Mouse (Mus musculus) spleen, embryonic (tissue): ENCODE data around the gene Iqcn.

Experiments
- CTCF ChIA-PET: fragments of 350-600 bp; sonication (Branson Sonifier 250); formaldehyde crosslinking; loops from one replicate; lab custom pipeline; 2022; lab: Charles Lee

Gene Iqcn

GRCm38 (mm10) chr8:70724216-70724615 lies 21.0 kb downstream of the Iqcn start:
- CTCF ChIA-PET, result no interaction called here

GRCm38 (mm10) chr8:70725792-70726447 lies 22.7 kb downstream of the Iqcn start:
- CTCF ChIA-PET, result no interaction called here

GRCm38 (mm10) chr8:70726721-70727120 lies 23.5 kb downstream of the Iqcn start:
- CTCF ChIA-PET, result interaction anchor here (0.6 kb wide), 3 partner anchors 11 to 177 kb away, joined by 3 to 4 read pairs (median 4); no protein-coding TSS in a partner anchor

GRCm38 (mm10) chr8:70729808-70730475 lies 26.7 kb downstream of the Iqcn start:
- CTCF ChIA-PET, result interaction anchor here (0.8 to 1.1 kb wide), 3 partner anchors 14 to 37 kb away, joined by 3 read pairs; no protein-coding TSS in a partner anchor

- CTCF ChIA-PET, result interaction anchor here (0.7 to 1.0 kb wide), 2 partner anchors 13 to 114 kb away, joined by 3 to 17 read pairs; no protein-coding TSS in a partner anchor
Measured at GRCm38 (mm10) chr8:70730956-70731355, 27.7 kb downstream of the Iqcn start.

GRCm38 (mm10) chr8:70737705-70738104 lies 34.4 kb downstream of the Iqcn start:
- CTCF ChIA-PET, result no interaction called here

GRCm38 (mm10) chr8:70738211-70738610 lies 35.0 kb downstream of the Iqcn start:
- CTCF ChIA-PET, result no interaction called here

- CTCF ChIA-PET, result no interaction called here
Measured at GRCm38 (mm10) chr8:70741661-70742060, 38.4 kb downstream of the Iqcn start.

- CTCF ChIA-PET, result interaction anchor here (1.9 kb wide), 1 partner anchor 10 kb away, joined by 4 read pairs; no protein-coding TSS in a partner anchor
Measured at GRCm38 (mm10) chr8:70742176-70742575, 38.9 kb downstream of the Iqcn start.

GRCm38 (mm10) chr8:70742981-70743655 lies 39.9 kb downstream of the Iqcn start:
- CTCF ChIA-PET, result interaction anchor here (1.9 kb wide), 1 partner anchor 11 kb away, joined by 4 read pairs; no protein-coding TSS in a partner anchor

- CTCF ChIA-PET, result interaction anchor here (0.6 to 1.9 kb wide), 3 partner anchors 12 to 79 kb away, joined by 3 to 5 read pairs (median 4); no protein-coding TSS in a partner anchor
Measured at GRCm38 (mm10) chr8:70743656-70744590, 40.7 kb downstream of the Iqcn start.

- CTCF ChIA-PET, result interaction anchor here (0.6 to 1.1 kb wide), 2 partner anchors 14 to 561 kb away, joined by 3 to 9 read pairs; no protein-coding TSS in a partner anchor
Measured at GRCm38 (mm10) chr8:70744806-70745205, 41.5 kb downstream of the Iqcn start.

- CTCF ChIA-PET, result interaction anchor here (0.6 kb wide), 1 partner anchor 44 kb away, joined by 5 read pairs; no protein-coding TSS in a partner anchor
Measured at GRCm38 (mm10) chr8:70745691-70746220, 42.5 kb downstream of the Iqcn start.

- CTCF ChIA-PET, result no interaction called here
Measured at GRCm38 (mm10) chr8:70746676-70747075, 43.4 kb downstream of the Iqcn start.

GRCm38 (mm10) chr8:70747211-70747890 lies 44.1 kb downstream of the Iqcn start:
- CTCF ChIA-PET, result no interaction called here

GRCm38 (mm10) chr8:70748246-70749096 lies 45.2 kb downstream of the Iqcn start:
- CTCF ChIA-PET, result interaction anchor here (0.5 kb wide), 1 partner anchor 575 kb away, joined by 7 read pairs; no protein-coding TSS in a partner anchor

- CTCF ChIA-PET, result interaction anchor here (0.5 kb wide), 1 partner anchor 576 kb away, joined by 7 read pairs; no protein-coding TSS in a partner anchor
Measured at GRCm38 (mm10) chr8:70749097-70749674, 45.9 kb downstream of the Iqcn start.

GRCm38 (mm10) chr8:70750128-70750680 lies 46.9 kb downstream of the Iqcn start:
- CTCF ChIA-PET, result no interaction called here
